Mouse (Mus musculus): ENCODE measurements around the gene Fermt2. TPM values are rescaled to one million over a fixed set of nuclear protein-coding genes. Genes with fewer than 3 reads are reported as not detected.
A peak's percentile ranks its signal among the peaks of the same experiment; 100 is the strongest.

The Fermt2 gene
- polyA plus RNA-seq, 1 experiment from 2014 or later, result 177 TPM

DNA sequence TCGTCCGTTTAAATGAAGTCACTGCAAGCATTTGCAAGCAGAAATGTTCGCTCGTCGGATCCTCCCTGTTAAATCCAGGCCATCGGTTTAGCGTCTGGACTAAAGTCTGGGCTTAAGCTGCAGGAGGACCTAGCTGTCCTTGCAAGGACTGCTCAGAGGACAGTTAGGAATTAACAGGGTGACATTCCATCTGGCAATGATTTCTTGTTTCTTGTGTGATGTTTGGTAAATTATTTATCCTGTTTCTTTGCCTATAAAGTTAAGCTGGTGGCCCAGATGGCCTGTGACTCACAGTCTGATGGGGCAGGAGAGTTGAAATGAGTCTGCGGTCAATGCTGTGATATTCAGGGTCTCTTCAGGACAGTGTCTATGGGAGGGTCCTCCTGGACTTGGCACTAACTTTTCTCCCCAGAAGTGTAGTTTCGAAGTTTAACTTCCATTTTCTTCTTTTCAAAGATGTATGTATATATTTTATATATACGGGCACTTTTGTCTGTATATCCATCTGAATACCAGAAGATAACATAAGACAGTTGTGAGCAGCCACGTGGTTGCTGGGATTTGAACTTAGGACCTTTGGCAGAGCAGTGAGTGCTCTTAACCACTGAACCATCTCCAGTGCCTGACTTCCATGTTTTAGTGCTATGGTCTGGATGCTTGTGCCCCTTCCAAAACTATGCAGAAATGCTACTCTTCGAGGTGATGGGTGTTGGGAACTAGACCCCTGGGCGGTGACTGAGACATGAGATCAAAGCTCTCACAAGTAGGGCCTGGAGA, 99.7 kb downstream of the Fermt2 start:
- ATAC-seq (replicated peaks; ENCODE audit: low FRiP score, low TSS enrichment, low read depth) (no peak), DNase-seq (ENCODE audit: low spot score) (peak; percentile 10)
- Histone ChIP-seq H3K27me3 (replicated peaks; ENCODE audit: control insufficient read depth, insufficient read depth, low read length) (no peaks in the 10 kb centered on the region), H3K4me1 (replicated peaks; ENCODE audit: control insufficient read depth, insufficient read depth, low read length) (no peaks in the 10 kb centered on the region), H3K9me3 (ENCODE audit: control insufficient read depth, low read length) (peaks cover 16% of the 10 kb centered on the region; the same call in 1 of the 2 replicates), H3K36me3 (ENCODE audit: control insufficient read depth, insufficient read depth, low read length) (no peaks in the 10 kb centered on the region), H3K27ac (ENCODE audit: low read depth) (no peak overlapping the region), H3K9ac (ENCODE audit: low read length) (no peak overlapping the region), H3K4me2 (ENCODE audit: low read length) (no peak overlapping the region), H3K4me3 (ENCODE audit: low read depth, low read length) (no peak overlapping the region)
- 84% methylated on average over 13 of the region's 13 CpGs for WGBS

GRCm38 (mm10) chr14:45423220-45423619, 106.7 kb downstream of the Fermt2 start:
- no peaks in the 10 kb centered on the region for H3K27me3 ChIP-seq (replicated peaks; ENCODE audit: control insufficient read depth, insufficient read depth, low read length)
- H3K4me1 ChIP-seq (replicated peaks; ENCODE audit: control insufficient read depth, insufficient read depth, low read length), result no peaks in the 10 kb centered on the region
- H3K4me2 ChIP-seq (ENCODE audit: low read length), result no peak overlapping the region
- H3K36me3 ChIP-seq (ENCODE audit: control insufficient read depth, insufficient read depth, low read length), result no peaks in the 10 kb centered on the region
- H3K4me3 ChIP-seq (ENCODE audit: low read depth, low read length), result no peak overlapping the region
- no peak overlapping the region for H3K27ac ChIP-seq (ENCODE audit: low read depth)
- WGBS, result 10% methylated on average over 5 of the region's 5 CpGs
- H3K9ac ChIP-seq (ENCODE audit: low read length), result no peak overlapping the region
- DNase-seq (ENCODE audit: low spot score) (peak; percentile 59), ATAC-seq (replicated peaks; ENCODE audit: low FRiP score, low TSS enrichment, low read depth) (no peak)
- peaks cover 8% of the 10 kb centered on the region; the same call in 1 of the 2 replicates for H3K9me3 ChIP-seq (ENCODE audit: control insufficient read depth, low read length)

- H3K4me1 ChIP-seq (replicated peaks; ENCODE audit: control insufficient read depth, insufficient read depth, low read length), result no peaks in the 10 kb centered on the region
- no peaks in the 10 kb centered on the region for H3K36me3 ChIP-seq (ENCODE audit: control insufficient read depth, insufficient read depth, low read length)
- no peak overlapping the region for H3K9ac ChIP-seq (ENCODE audit: low read length)
- no peaks in the 10 kb centered on the region for H3K27me3 ChIP-seq (replicated peaks; ENCODE audit: control insufficient read depth, insufficient read depth, low read length)
- peaks cover 8% of the 10 kb centered on the region; the same call in 1 of the 2 replicates for H3K9me3 ChIP-seq (ENCODE audit: control insufficient read depth, low read length)
- H3K4me2 ChIP-seq (ENCODE audit: low read length), result no peak overlapping the region
- no peak for ATAC-seq (replicated peaks; ENCODE audit: low FRiP score, low TSS enrichment, low read depth)
- no peak overlapping the region for H3K4me3 ChIP-seq (ENCODE audit: low read depth, low read length)
- WGBS, result 65% methylated on average over 4 of the region's 4 CpGs
- no peak overlapping the region for H3K27ac ChIP-seq (ENCODE audit: low read depth)
- DNase-seq (ENCODE audit: low spot score), result no peak
Measured at GRCm38 (mm10) chr14:45422371-45422770, 107.5 kb downstream of the Fermt2 start.

- Histone ChIP-seq H3K36me3 (ENCODE audit: control insufficient read depth, insufficient read depth, low read length) (no peaks in the 10 kb centered on the region), H3K27ac (ENCODE audit: low read depth) (no peak overlapping the region), H3K9ac (ENCODE audit: low read length) (no peak overlapping the region), H3K4me3 (ENCODE audit: low read depth, low read length) (no peak overlapping the region), H3K4me2 (ENCODE audit: low read length) (no peak overlapping the region), H3K9me3 (ENCODE audit: control insufficient read depth, low read length) (no peaks in the 10 kb centered on the region), H3K4me1 (replicated peaks; ENCODE audit: control insufficient read depth, insufficient read depth, low read length) (no peaks in the 10 kb centered on the region), H3K27me3 (replicated peaks; ENCODE audit: control insufficient read depth, insufficient read depth, low read length) (no peaks in the 10 kb centered on the region)
- WGBS, result 72% methylated on average over 4 of the region's 4 CpGs
- DNase-seq (ENCODE audit: low spot score) (no peak), ATAC-seq (replicated peaks; ENCODE audit: low FRiP score, low TSS enrichment, low read depth) (no peak)
Measured at GRCm38 (mm10) chr14:45419323-45419722, 110.6 kb downstream of the Fermt2 start.

GRCm38 (mm10) chr14:45418553-45418952, 111.4 kb downstream of the Fermt2 start:
- H3K9ac ChIP-seq (ENCODE audit: low read length), result no peak overlapping the region
- ATAC-seq (replicated peaks; ENCODE audit: low FRiP score, low TSS enrichment, low read depth) (no peak), DNase-seq (ENCODE audit: low spot score) (no peak)
- H3K9me3 ChIP-seq (ENCODE audit: control insufficient read depth, low read length), result no peaks in the 10 kb centered on the region
- H3K4me2 ChIP-seq (ENCODE audit: low read length), result no peak overlapping the region
- no peak overlapping the region for H3K4me3 ChIP-seq (ENCODE audit: low read depth, low read length)
- no peaks in the 10 kb centered on the region for H3K4me1 ChIP-seq (replicated peaks; ENCODE audit: control insufficient read depth, insufficient read depth, low read length)
- H3K27me3 ChIP-seq (replicated peaks; ENCODE audit: control insufficient read depth, insufficient read depth, low read length), result no peaks in the 10 kb centered on the region
- H3K36me3 ChIP-seq (ENCODE audit: control insufficient read depth, insufficient read depth, low read length), result no peaks in the 10 kb centered on the region
- no peak overlapping the region for H3K27ac ChIP-seq (ENCODE audit: low read depth)
- WGBS, result 81% methylated on average over 3 of the region's 3 CpGs

GRCm38 (mm10) chr14:45416265-45416664, 113.7 kb downstream of the Fermt2 start:
- WGBS, result 90% methylated on average over 4 of the region's 4 CpGs
- H3K9ac ChIP-seq (ENCODE audit: low read length), result no peak overlapping the region
- H3K4me2 ChIP-seq (ENCODE audit: low read length), result no peak overlapping the region
- H3K36me3 ChIP-seq (ENCODE audit: control insufficient read depth, insufficient read depth, low read length), result no peaks in the 10 kb centered on the region
- H3K9me3 ChIP-seq (ENCODE audit: control insufficient read depth, low read length), result no peaks in the 10 kb centered on the region
- no peaks in the 10 kb centered on the region for H3K27me3 ChIP-seq (replicated peaks; ENCODE audit: control insufficient read depth, insufficient read depth, low read length)
- DNase-seq (ENCODE audit: low spot score) (no peak), ATAC-seq (replicated peaks; ENCODE audit: low FRiP score, low TSS enrichment, low read depth) (no peak)
- no peak overlapping the region for H3K27ac ChIP-seq (ENCODE audit: low read depth)
- H3K4me1 ChIP-seq (replicated peaks; ENCODE audit: control insufficient read depth, insufficient read depth, low read length), result no peaks in the 10 kb centered on the region
- H3K4me3 ChIP-seq (ENCODE audit: low read depth, low read length), result no peak overlapping the region

Other genes with a start within 250 kb of the Fermt2 start
- 44.6 and 46.7 TPM in 2 replicates for gene Ero1l, start 211.3 kb downstream of the Fermt2 start, polyA plus RNA-seq (2014; fragmentation: Nextera tagmentation; extraction: Ambion mirVana)
- 142 and 169 TPM in 2 replicates for gene Psmc6, start 200.3 kb downstream of the Fermt2 start, polyA plus RNA-seq (2014; fragmentation: Nextera tagmentation; extraction: Ambion mirVana)
- gene Styx, start 179.0 kb downstream of the Fermt2 start, polyA plus RNA-seq (2014; fragmentation: Nextera tagmentation; extraction: Ambion mirVana), result 58.9 and 61.4 TPM in 2 replicates
- gene Gnpnat1, start 125.2 kb downstream of the Fermt2 start, polyA plus RNA-seq (2014; fragmentation: Nextera tagmentation; extraction: Ambion mirVana), result 66.5 and 75.3 TPM in 2 replicates
- 13.0 and 13.1 TPM in 2 replicates for gene Ddhd1, start 128.0 kb upstream of the Fermt2 start, polyA plus RNA-seq (2014; fragmentation: Nextera tagmentation; extraction: Ambion mirVana)